Mouse (Mus musculus) skeletal muscle tissue, postnatal 0 days (tissue): Measurements from ENCODE around the gene Ripk4. TPM values are rescaled to one million over a fixed set of nuclear protein-coding genes. Genes with fewer than 3 reads are reported as not detected.

ENCODE experiments used
- polyA plus RNA-seq: library from polyadenylated mRNA; unstranded; fragments of >200 nt; fragmentation: Nextera tagmentation; extraction: Ambion mirVana; gene quantifications from 2 replicates; pipeline ENCODE4 v1.2.1, GENCODE M21; 2015

Gene Ripk4
- polyA plus RNA-seq, result 0.22 TPM in 1 of 2 replicates, not detected in the other

GRCm38 (mm10) chr16:97763061-97763989 lies at the start of gene Ripk4:
Gene Ripk4 (minus strand): TSS chr16:97763787.

Other genes starting within 250 kb of the Ripk4 start
- gene Fam3b, start 249.0 kb downstream of the Ripk4 start, polyA plus RNA-seq, result not detected in 2 replicates
- not detected in 2 replicates for gene Tmprss2, start 152.6 kb downstream of the Ripk4 start, polyA plus RNA-seq
- 2.2 and 3.0 TPM in 2 replicates for gene Prdm15, start 88.1 kb upstream of the Ripk4 start, polyA plus RNA-seq
- gene C2cd2, start 198.8 kb upstream of the Ripk4 start, polyA plus RNA-seq, result 24.5 and 25.3 TPM in 2 replicates
- 4.6 and 5.4 TPM in 2 replicates for gene Zbtb21, start 198.8 kb upstream of the Ripk4 start, polyA plus RNA-seq
- 14.6 TPM in 2 replicates for gene B230307C23Rik, start 233.5 kb upstream of the Ripk4 start, polyA plus RNA-seq